ENCODE assay signal across 11 mouse cellular contexts in genomic region chr4:55285641-55286040, GRCm38 (mm10).
DNase-seq lines count a peak whose midpoint lies in the region; ATAC-seq lines count a peak whose summit lies in the region.
"Had no signal": no experiment of that assay in that cellular context is flagged by ENCODE, and none has a peak within 500 bp of the region (broad histone marks: within the 10 kb centered on the region; RNA-seq: fewer than 3 reads in every experiment).

No protein-coding gene starts in this region.

- peak; percentile 64 for ATAC-seq in common myeloid progenitor, adult 5-6 weeks (replicated peaks; ENCODE audit: low read depth, poor library complexity, severe bottlenecking)

- peak; percentile 31 for DNase-seq in heart, postnatal 4 days
- DNase-seq in heart, adult 8-10 months (ENCODE audit: low spot score) = no peak
- DNase-seq in lung, postnatal 10 days = peak; percentile 41
- no peak for DNase-seq in lung, postnatal 14 days
- peak; percentile 11 to 53 for DNase-seq in adrenal gland, adult (ENCODE audit: inconsistent age in 2 of 2, low spot score in 1 of 2)
- DNase-seq in urinary bladder, postnatal 25 days (ENCODE audit: low spot score) = no peak
- no peak for DNase-seq in right cerebral cortex, postnatal 14 days
- DNase-seq: cerebellum, adult 9-10 months; gastrocnemius, adult 2 months; liver, embryonic 13.5 days had no signal

Comparison
In these comparisons a context has a peak if more than half of its experiments do, and no peak if none do; other contexts are left out.
1. DNase-seq: peak in heart, postnatal 4 days (single experiment), lung, postnatal 10 days (single experiment) and adrenal gland, adult (2 of 2); none in heart, adult 8-10 months (single experiment), lung, postnatal 14 days (single experiment), urinary bladder, postnatal 25 days (single experiment) and right cerebral cortex, postnatal 14 days (single experiment).